Mouse (Mus musculus): ENCODE measurements around the gene Slc22a20. TPM values are rescaled to one million over a fixed set of nuclear protein-coding genes. Genes with fewer than 3 reads are reported as not detected.

The Slc22a20 gene
- polyA plus RNA-seq, 1 experiment from 2014 or later = not detected

GRCm38 (mm10) chr19:5942581-5942980 lies 43.4 kb downstream of the Slc22a20 start:
- no peaks in the 10 kb centered on the region for H3K9me3 ChIP-seq (replicated peaks; ENCODE audit: control insufficient read depth, low read length)
- peaks cover 22% of the 10 kb centered on the region for H3K36me3 ChIP-seq (ENCODE audit: control insufficient read depth, insufficient read depth, low read length)
- ATAC-seq (replicated peaks; ENCODE audit: insufficient number of reproducible peaks, low FRiP score, low TSS enrichment) = no peak
- no peaks in the 10 kb centered on the region for H3K27me3 ChIP-seq (ENCODE audit: control insufficient read depth, insufficient read depth, low read length)
- H3K4me1 ChIP-seq (ENCODE audit: control insufficient read depth, insufficient read depth, low read length) = peaks cover 48% of the 10 kb centered on the region
- no peak overlapping the region for H3K4me3 ChIP-seq (ENCODE audit: low read depth, low read length)
- H3K9ac ChIP-seq (ENCODE audit: low read depth, low read length) = 0 out of 2 replicates have a peak overlapping the region, but pooled peaks have one; percentile 30
- no peak overlapping the region for H3K27ac ChIP-seq (ENCODE audit: low read depth, low read length)
- H3K4me2 ChIP-seq = no peak overlapping the region
- 76% methylated on average over 7 of the region's 7 CpGs for WGBS (ENCODE audit: insufficient replicate concordance)

GRCm38 (mm10) chr19:5940656-5941055 lies 45.3 kb downstream of the Slc22a20 start:
- no peaks in the 10 kb centered on the region for H3K27me3 ChIP-seq (ENCODE audit: control insufficient read depth, insufficient read depth, low read length)
- no peak overlapping the region for H3K4me2 ChIP-seq
- WGBS (ENCODE audit: insufficient replicate concordance) = 90% methylated on average over 10 of the region's 10 CpGs
- H3K4me3 ChIP-seq (ENCODE audit: low read depth, low read length) = no peak overlapping the region
- H3K9me3 ChIP-seq (replicated peaks; ENCODE audit: control insufficient read depth, low read length) = no peaks in the 10 kb centered on the region
- no peak for ATAC-seq (replicated peaks; ENCODE audit: insufficient number of reproducible peaks, low FRiP score, low TSS enrichment)
- H3K36me3 ChIP-seq (ENCODE audit: control insufficient read depth, insufficient read depth, low read length) = peaks cover 13% of the 10 kb centered on the region
- H3K9ac ChIP-seq (ENCODE audit: low read depth, low read length) = no peak overlapping the region
- H3K4me1 ChIP-seq (ENCODE audit: control insufficient read depth, insufficient read depth, low read length) = peaks cover 47% of the 10 kb centered on the region
- H3K27ac ChIP-seq (ENCODE audit: low read depth, low read length) = 0 out of 2 replicates have a peak overlapping the region, but pooled peaks have one; percentile 29

- ATAC-seq (replicated peaks; ENCODE audit: insufficient number of reproducible peaks, low FRiP score, low TSS enrichment) = no peak
- H3K4me3 ChIP-seq (ENCODE audit: low read depth, low read length) = no peak overlapping the region
- no peaks in the 10 kb centered on the region for H3K9me3 ChIP-seq (replicated peaks; ENCODE audit: control insufficient read depth, low read length)
- no peak overlapping the region for H3K4me2 ChIP-seq
- H3K36me3 ChIP-seq (ENCODE audit: control insufficient read depth, insufficient read depth, low read length) = peaks cover 13% of the 10 kb centered on the region
- no peaks in the 10 kb centered on the region for H3K27me3 ChIP-seq (ENCODE audit: control insufficient read depth, insufficient read depth, low read length)
- 68% methylated on average over 4 of the region's 4 CpGs for WGBS (ENCODE audit: insufficient replicate concordance)
- H3K27ac ChIP-seq (ENCODE audit: low read depth, low read length) = no peak overlapping the region
- H3K4me1 ChIP-seq (ENCODE audit: control insufficient read depth, insufficient read depth, low read length) = peaks cover 47% of the 10 kb centered on the region
- no peak overlapping the region for H3K9ac ChIP-seq (ENCODE audit: low read depth, low read length)
Measured at GRCm38 (mm10) chr19:5940173-5940572, 45.8 kb downstream of the Slc22a20 start.

GRCm38 (mm10) chr19:5939715-5940114 lies 46.2 kb downstream of the Slc22a20 start:
- Histone ChIP-seq H3K9me3 (replicated peaks; ENCODE audit: control insufficient read depth, low read length) (no peaks in the 10 kb centered on the region), H3K4me3 (ENCODE audit: low read depth, low read length) (no peak overlapping the region), H3K4me1 (ENCODE audit: control insufficient read depth, insufficient read depth, low read length) (peaks cover 47% of the 10 kb centered on the region), H3K27me3 (ENCODE audit: control insufficient read depth, insufficient read depth, low read length) (no peaks in the 10 kb centered on the region), H3K27ac (ENCODE audit: low read depth, low read length) (no peak overlapping the region), H3K9ac (ENCODE audit: low read depth, low read length) (no peak overlapping the region), H3K4me2 (no peak overlapping the region), H3K36me3 (ENCODE audit: control insufficient read depth, insufficient read depth, low read length) (peaks cover 13% of the 10 kb centered on the region)
- ATAC-seq (replicated peaks; ENCODE audit: insufficient number of reproducible peaks, low FRiP score, low TSS enrichment) = no peak
- WGBS (ENCODE audit: insufficient replicate concordance) = 78% methylated on average over 5 of the region's 5 CpGs

- Histone ChIP-seq H3K36me3 (ENCODE audit: control insufficient read depth, insufficient read depth, low read length) (peaks cover 13% of the 10 kb centered on the region), H3K4me3 (ENCODE audit: low read depth, low read length) (no peak overlapping the region), H3K4me1 (ENCODE audit: control insufficient read depth, insufficient read depth, low read length) (peaks cover 38% of the 10 kb centered on the region), H3K9me3 (replicated peaks; ENCODE audit: control insufficient read depth, low read length) (no peaks in the 10 kb centered on the region), H3K27me3 (ENCODE audit: control insufficient read depth, insufficient read depth, low read length) (no peaks in the 10 kb centered on the region), H3K27ac (ENCODE audit: low read depth, low read length) (no peak overlapping the region), H3K4me2 (no peak overlapping the region), H3K9ac (ENCODE audit: low read depth, low read length) (no peak overlapping the region)
- no peak for ATAC-seq (replicated peaks; ENCODE audit: insufficient number of reproducible peaks, low FRiP score, low TSS enrichment)
- WGBS (ENCODE audit: insufficient replicate concordance) = 82% methylated on average over 6 of the region's 6 CpGs
Measured at GRCm38 (mm10) chr19:5938516-5938915, 47.4 kb downstream of the Slc22a20 start.

- ATAC-seq (replicated peaks; ENCODE audit: insufficient number of reproducible peaks, low FRiP score, low TSS enrichment) = no peak
- peak overlapping the region; percentile 30 for H3K27ac ChIP-seq (ENCODE audit: low read depth, low read length)
- H3K9ac ChIP-seq (ENCODE audit: low read depth, low read length) = peak overlapping the region; percentile 7; the same call in 1 of the 2 replicates
- 6% methylated on average over 14 of the region's 14 CpGs for WGBS (ENCODE audit: insufficient replicate concordance)
- H3K4me2 ChIP-seq = peak overlapping the region; percentile 50
- H3K27me3 ChIP-seq (ENCODE audit: control insufficient read depth, insufficient read depth, low read length) = no peaks in the 10 kb centered on the region
- peaks cover 34% of the 10 kb centered on the region for H3K4me1 ChIP-seq (ENCODE audit: control insufficient read depth, insufficient read depth, low read length)
- H3K9me3 ChIP-seq (replicated peaks; ENCODE audit: control insufficient read depth, low read length) = no peaks in the 10 kb centered on the region
- H3K4me3 ChIP-seq (ENCODE audit: low read depth, low read length) = no peak overlapping the region
- H3K36me3 ChIP-seq (ENCODE audit: control insufficient read depth, insufficient read depth, low read length) = peaks cover 10% of the 10 kb centered on the region
Measured at GRCm38 (mm10) chr19:5937836-5938406, 48.0 kb downstream of the Slc22a20 start.

GRCm38 (mm10) chr19:5937095-5937835 lies 48.7 kb downstream of the Slc22a20 start:
- 68% methylated on average over 21 of the region's 21 CpGs for WGBS (ENCODE audit: insufficient replicate concordance)
- Histone ChIP-seq H3K4me1 (ENCODE audit: control insufficient read depth, insufficient read depth, low read length) (peaks cover 30% of the 10 kb centered on the region), H3K36me3 (ENCODE audit: control insufficient read depth, insufficient read depth, low read length) (peaks cover 10% of the 10 kb centered on the region), H3K27ac (ENCODE audit: low read depth, low read length) (peak overlapping the region; percentile 30; the same call in 1 of the 2 replicates), H3K9ac (ENCODE audit: low read depth, low read length) (no peak overlapping the region; the same call in 1 of the 2 replicates), H3K27me3 (ENCODE audit: control insufficient read depth, insufficient read depth, low read length) (no peaks in the 10 kb centered on the region), H3K9me3 (replicated peaks; ENCODE audit: control insufficient read depth, low read length) (no peaks in the 10 kb centered on the region), H3K4me2 (peak overlapping the region; percentile 50), H3K4me3 (ENCODE audit: low read depth, low read length) (no peak overlapping the region)
- ATAC-seq (replicated peaks; ENCODE audit: insufficient number of reproducible peaks, low FRiP score, low TSS enrichment) = no peak

GRCm38 (mm10) chr19:5935691-5936090 lies 50.3 kb downstream of the Slc22a20 start:
- ATAC-seq (replicated peaks; ENCODE audit: insufficient number of reproducible peaks, low FRiP score, low TSS enrichment) = no peak
- H3K4me2 ChIP-seq = peak overlapping the region; percentile 29; the same call in 1 of the 2 replicates
- no peaks in the 10 kb centered on the region for H3K27me3 ChIP-seq (ENCODE audit: control insufficient read depth, insufficient read depth, low read length)
- H3K4me3 ChIP-seq (ENCODE audit: low read depth, low read length) = no peak overlapping the region
- H3K9ac ChIP-seq (ENCODE audit: low read depth, low read length) = no peak overlapping the region
- H3K27ac ChIP-seq (ENCODE audit: low read depth, low read length) = peak overlapping the region; percentile 74
- no peaks in the 10 kb centered on the region for H3K36me3 ChIP-seq (ENCODE audit: control insufficient read depth, insufficient read depth, low read length)
- no peaks in the 10 kb centered on the region for H3K9me3 ChIP-seq (replicated peaks; ENCODE audit: control insufficient read depth, low read length)
- H3K4me1 ChIP-seq (ENCODE audit: control insufficient read depth, insufficient read depth, low read length) = peaks cover 30% of the 10 kb centered on the region
- 61% methylated on average over 5 of the region's 5 CpGs for WGBS (ENCODE audit: insufficient replicate concordance)
